Mouse (Mus musculus): ENCODE results near the gene Ctf1. TPM values are rescaled to one million over a fixed set of nuclear protein-coding genes. Genes with fewer than 3 reads are reported as not detected.
"Not testable (repeated sequence)": the region's sequence is repeated elsewhere in the genome, so short reads cannot be mapped to it uniquely, and the experiment has no call there.

The Ctf1 gene
- total RNA-seq, 2 experiments from 2014 or later = 3.4 to 4.0 TPM

- not testable (repeated sequence) for DNase-seq
Measured at GRCm38 (mm10) chr7:127693730-127694129, 18.8 kb upstream of the Ctf1 start.

- no peak for DNase-seq
Measured at GRCm38 (mm10) chr7:127698986-127699385, 13.6 kb upstream of the Ctf1 start.

- DNase-seq = no peak
Measured at GRCm38 (mm10) chr7:127700712-127701331, 11.7 kb upstream of the Ctf1 start.

- no peak for DNase-seq
Measured at GRCm38 (mm10) chr7:127703561-127704178, 8.9 kb upstream of the Ctf1 start.

GRCm38 (mm10) chr7:127704598-127704997 is 7.9 kb upstream of the Ctf1 start:
- DNase-seq = no peak

GRCm38 (mm10) chr7:127705706-127706105 is 6.8 kb upstream of the Ctf1 start:
- DNase-seq = no peak

GRCm38 (mm10) chr7:127707045-127707956 is 5.2 kb upstream of the Ctf1 start:
- DNase-seq = peak; percentile 27

- no peak for DNase-seq
Measured at GRCm38 (mm10) chr7:127707957-127708206, 4.7 kb upstream of the Ctf1 start.

- peak; percentile 96 for DNase-seq
Measured at GRCm38 (mm10) chr7:127708207-127709078, 4.1 kb upstream of the Ctf1 start, which contains the start of gene Bcl7c. Bcl7c (minus strand) TSS chr7:127708933.

- DNase-seq = no peak
Measured at GRCm38 (mm10) chr7:127709261-127709979, 3.1 kb upstream of the Ctf1 start.

- DNase-seq = no peak
Measured at GRCm38 (mm10) chr7:127711031-127711430, 1.5 kb upstream of the Ctf1 start.

- no peak for DNase-seq
Measured at GRCm38 (mm10) chr7:127711456-127711855, 1.1 kb upstream of the Ctf1 start.

- DNase-seq = no peak
Measured at GRCm38 (mm10) chr7:127714816-127715215, 2.3 kb downstream of the Ctf1 start.

GRCm38 (mm10) chr7:127716992-127717391 is 4.5 kb downstream of the Ctf1 start:
- peak; percentile 78 for DNase-seq

- DNase-seq = no peak
Measured at GRCm38 (mm10) chr7:127718339-127718738, 5.8 kb downstream of the Ctf1 start.

GRCm38 (mm10) chr7:127719258-127719657 is 6.7 kb downstream of the Ctf1 start:
- DNase-seq = no peak

- no peak for DNase-seq
Measured at GRCm38 (mm10) chr7:127725490-127725889, 13.0 kb downstream of the Ctf1 start.

GRCm38 (mm10) chr7:127725924-127726323 is 13.4 kb downstream of the Ctf1 start:
- no peak for DNase-seq

- DNase-seq = no peak
Measured at GRCm38 (mm10) chr7:127727898-127728297, 15.4 kb downstream of the Ctf1 start.

GRCm38 (mm10) chr7:127730170-127730569 is 17.6 kb downstream of the Ctf1 start:
- no peak for DNase-seq

GRCm38 (mm10) chr7:127732066-127732465 is 19.5 kb downstream of the Ctf1 start, which contains the start of gene Ctf2:
Ctf2 (minus strand) TSS chr7:127732166.
- DNase-seq = not testable (repeated sequence)
